Mouse (Mus musculus): ENCODE results near the gene Psd.

- TF ChIP-seq EP300 (IDR thresholded peaks at IDR 0.05; ENCODE audit: insufficient read depth, low read depth, low read length), result no peak
- TF ChIP-seq CTCF (IDR thresholded peaks at IDR 0.05), result no peak
- no peak for TF ChIP-seq POLR2A (IDR thresholded peaks at IDR 0.05; ENCODE audit: insufficient read depth, low read depth, low read length)
Observed at GRCm38 (mm10) chr19:46286926-46287325, 40.0 kb downstream of the Psd start.

Measured in heart, adult 2 months (tissue).